Mouse (Mus musculus) bone marrow macrophage, adult 2 months (primary cell): Measurements from ENCODE around the gene Acad11.

Source experiments
- CTCF ChIP-seq: IDR thresholded peaks from 2 replicates; pipeline ENCODE4 v1.5.1; 2012; ENCODE audit warnings: low read depth, mild to moderate bottlenecking, low read length, moderate library complexity
- POLR2A ChIP-seq: IDR thresholded peaks from 2 replicates; pipeline ENCODE4 v1.6.1; 2012; ENCODE audit warnings: mild to moderate bottlenecking, low read depth, low read length, borderline replicate concordance

DNA sequence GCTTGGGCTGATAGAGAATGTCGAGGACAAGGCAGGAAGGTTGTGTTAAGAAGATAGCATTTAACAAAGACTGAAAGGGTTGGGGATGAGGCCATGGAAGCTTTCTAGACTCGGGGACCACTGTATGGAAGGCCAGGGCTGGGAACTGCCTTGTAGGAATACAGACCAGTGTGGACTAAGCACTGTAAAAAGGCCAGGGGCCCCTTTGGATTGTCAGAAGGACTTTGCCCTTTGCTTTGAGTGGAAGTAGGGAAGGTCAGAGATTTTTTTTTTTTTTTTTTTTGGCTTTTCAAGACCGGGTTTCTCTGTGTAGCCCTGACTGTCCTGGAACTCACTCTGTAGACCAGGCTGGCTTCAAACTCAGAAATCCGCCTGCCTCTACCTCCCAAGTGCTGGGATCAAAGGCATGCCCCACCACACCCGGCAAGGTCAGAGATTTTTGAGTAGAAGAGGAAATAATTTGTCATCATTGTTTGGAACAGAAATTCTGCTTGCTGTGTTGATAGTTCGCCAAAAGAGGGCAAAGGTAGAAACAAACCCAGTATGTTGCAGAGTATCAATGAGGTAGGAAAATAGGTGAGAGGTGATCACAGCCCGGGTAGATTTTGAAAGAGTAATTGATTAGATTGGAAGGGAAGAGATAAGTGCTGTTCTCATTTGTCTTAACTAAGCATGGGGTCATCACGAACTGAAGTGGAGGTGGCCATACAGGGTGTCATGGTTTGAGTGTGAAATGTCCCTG is 7.9 kb downstream of the Acad11 start:
- TF ChIP-seq CTCF (no peak), POLR2A (no peak)
